Mouse (Mus musculus) kidney, adult 2 months (tissue): ENCODE data around the gene Endov.

ENCODE experiments used
- CTCF ChIP-seq: fragments of 200-500 bp; conservative IDR thresholded peaks from 2 replicates; pipeline ENCODE4 v1.5.1; 2011; ENCODE audit warnings: low read depth, mild to moderate bottlenecking, control low read depth, low read length, moderate library complexity, mixed read lengths; ENCODE audit not compliant: insufficient read depth, insufficient read length
- POLR2A ChIP-seq: fragments of 200-500 bp; IDR thresholded peaks from one replicate; pipeline ENCODE4 v1.6.1; 2011; ENCODE audit warnings: low read depth, low read length, control low read depth

DNA sequence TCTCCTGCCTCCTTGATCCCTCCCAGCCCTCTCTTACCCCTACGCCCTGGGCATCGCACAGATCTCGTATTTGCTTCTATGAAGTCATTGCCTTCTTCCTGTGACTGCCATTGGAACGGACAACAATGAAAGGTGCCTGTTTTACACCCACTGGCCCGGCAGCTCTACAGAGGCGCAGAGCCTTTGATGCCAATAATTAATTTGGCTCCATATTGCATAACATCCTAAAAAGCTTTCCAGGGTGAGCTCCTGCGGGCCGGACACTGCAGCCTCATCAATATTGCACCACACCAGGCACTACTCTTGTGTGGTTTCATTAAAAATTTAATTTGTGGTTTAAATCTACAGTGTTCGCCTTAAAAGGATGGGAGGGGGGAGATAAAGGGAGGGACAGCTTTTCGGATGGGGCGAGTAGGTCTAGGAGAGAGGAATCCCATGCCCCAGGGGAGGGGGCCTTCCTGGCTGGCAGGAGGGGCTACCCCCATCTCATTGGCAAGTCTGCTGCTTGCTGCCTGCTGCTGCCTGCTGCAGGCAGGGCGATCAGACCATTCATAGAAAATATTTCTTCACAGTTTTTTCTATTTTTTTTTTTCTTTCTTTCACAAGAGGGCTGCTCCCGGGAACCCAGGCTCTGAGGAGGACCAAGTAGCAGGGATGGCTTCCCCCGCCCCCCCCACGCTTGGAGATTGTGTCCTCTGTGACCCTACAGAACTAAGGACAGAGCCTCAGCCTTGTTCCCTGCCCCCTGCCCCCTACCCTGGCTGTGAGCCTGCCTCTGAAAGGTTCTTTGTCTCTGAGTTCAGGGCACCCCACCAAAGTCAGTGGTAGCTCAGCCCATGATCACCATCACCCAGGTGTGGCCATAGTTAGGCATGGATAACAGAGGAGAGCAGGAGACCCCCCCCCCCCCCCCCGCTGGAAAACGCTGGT lies 67.1 kb downstream of the Endov start:
- TF ChIP-seq CTCF (no peak), POLR2A (no peak)
